Mouse (Mus musculus) lung, adult 2 months (tissue): ENCODE data around the gene Wnt7b.

Experiments used
- CTCF ChIP-seq: fragments of 200-500 bp; IDR thresholded peaks from 2 replicates; pipeline ENCODE4 v1.5.1; 2011; ENCODE audit warnings: mild to moderate bottlenecking, low read length, control low read depth; ENCODE audit not compliant: insufficient read depth
- POLR2A ChIP-seq: fragments of 200-500 bp; IDR thresholded peaks from 2 replicates; pipeline ENCODE4 v1.6.1; 2011; ENCODE audit warnings: low read depth, mild to moderate bottlenecking, control low read depth, low read length, borderline replicate concordance; ENCODE audit errors: extremely low read depth

- TF ChIP-seq POLR2A: peak; percentile 46; the same call in 1 of the 2 replicates
- TF ChIP-seq CTCF: no peak
These were observed 23.8 kb upstream of the Wnt7b start for GRCm38 (mm10) chr15:85605962-85606610.
